Mouse (Mus musculus) neural tube, embryonic 13.5 days (tissue): ENCODE results near the gene Mrc2. TPM values are rescaled to one million over a fixed set of nuclear protein-coding genes. Genes with fewer than 3 reads are reported as not detected.

Experiments
- ATAC-seq: fragments of 200-750 bp; cut with Nextera tagmentation; 2 replicates; pipeline ENCODE4 v1.8.0; 2017; ENCODE audit warnings: low read depth, mild to moderate bottlenecking, moderate TSS enrichment, moderate library complexity
- H3K27ac ChIP-seq: fragments of 300-500 bp; sonication (generic); replicated peaks from 2 replicates; pipeline ENCODE4 v1.5.1; 2015; ENCODE audit warnings: moderate library complexity, mild to moderate bottlenecking, inconsistent platforms
- H3K27me3 ChIP-seq: fragments of 300-500 bp; sonication (generic); 2 replicates; pipeline ENCODE4 v1.6.1; 2015; ENCODE audit warnings: mild to moderate bottlenecking, inconsistent platforms
- H3K36me3 ChIP-seq: fragments of 300-500 bp; sonication (generic); 2 replicates; pipeline ENCODE4 v1.6.1; 2015; ENCODE audit warnings: mild to moderate bottlenecking, inconsistent platforms
- H3K4me1 ChIP-seq: fragments of 300-500 bp; sonication (generic); replicated peaks from 2 replicates; pipeline ENCODE4 v1.6.1; 2015; ENCODE audit warnings: inconsistent platforms
- H3K4me2 ChIP-seq: fragments of 300-500 bp; sonication (generic); 2 replicates; pipeline ENCODE4 v1.6.1; 2015; ENCODE audit warnings: inconsistent platforms, mild to moderate bottlenecking, moderate library complexity
- H3K4me3 ChIP-seq: fragments of 300-500 bp; sonication (generic); 2 replicates; pipeline ENCODE4 v1.5.1; 2015; ENCODE audit warnings: mild to moderate bottlenecking, inconsistent platforms
- H3K9ac ChIP-seq: fragments of 300-500 bp; sonication (generic); 2 replicates; pipeline ENCODE4 v1.6.1; 2015; ENCODE audit warnings: moderate library complexity, mild to moderate bottlenecking, inconsistent platforms
- H3K9me3 ChIP-seq: fragments of 300-500 bp; sonication (generic); 2 replicates; pipeline ENCODE4 v1.6.1; 2016; ENCODE audit warnings: inconsistent platforms
- WGBS: fragments of 180-500 bp; shearing (Covaris S2); methylation state at CpG from one replicate; pipeline ENCODE4 v1.1.7; 2015; 5-methylcytosine and 5-hydroxymethylcytosine counted together
- polyA plus RNA-seq: library from polyadenylated mRNA; unstranded; fragments of >200 nt; fragmentation: Nextera tagmentation; extraction: Ambion mirVana; gene quantifications from 2 replicates; pipeline ENCODE4 v1.2.1, GENCODE M21; 2015

The Mrc2 gene
- polyA plus RNA-seq, 1 experiment from 2014 or later = 5.0 TPM

DNA sequence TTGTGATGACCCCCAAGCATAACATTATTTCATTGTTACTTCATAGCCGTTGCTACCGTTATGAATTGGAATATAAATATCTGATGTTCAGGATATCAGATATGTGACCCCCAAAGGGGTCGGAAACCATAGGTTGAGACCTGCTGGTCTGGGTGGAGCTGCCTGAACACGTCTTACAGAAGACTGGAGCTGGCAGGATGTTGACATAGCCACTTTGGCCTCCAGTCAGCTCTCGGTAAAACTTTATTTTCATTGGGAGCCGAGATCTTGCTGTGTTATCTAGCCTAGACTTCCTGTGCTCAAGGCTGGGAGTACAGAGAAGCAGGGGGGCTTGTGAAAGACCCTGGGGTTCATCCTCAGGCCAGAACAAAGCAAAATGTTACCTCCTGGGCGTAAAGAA lies 63.9 kb downstream of the Mrc2 start:
- no peak for ATAC-seq
- H3K27ac ChIP-seq = no peak overlapping the region
- 84% methylated on average over 7 of the region's 7 CpGs for WGBS

DNA sequence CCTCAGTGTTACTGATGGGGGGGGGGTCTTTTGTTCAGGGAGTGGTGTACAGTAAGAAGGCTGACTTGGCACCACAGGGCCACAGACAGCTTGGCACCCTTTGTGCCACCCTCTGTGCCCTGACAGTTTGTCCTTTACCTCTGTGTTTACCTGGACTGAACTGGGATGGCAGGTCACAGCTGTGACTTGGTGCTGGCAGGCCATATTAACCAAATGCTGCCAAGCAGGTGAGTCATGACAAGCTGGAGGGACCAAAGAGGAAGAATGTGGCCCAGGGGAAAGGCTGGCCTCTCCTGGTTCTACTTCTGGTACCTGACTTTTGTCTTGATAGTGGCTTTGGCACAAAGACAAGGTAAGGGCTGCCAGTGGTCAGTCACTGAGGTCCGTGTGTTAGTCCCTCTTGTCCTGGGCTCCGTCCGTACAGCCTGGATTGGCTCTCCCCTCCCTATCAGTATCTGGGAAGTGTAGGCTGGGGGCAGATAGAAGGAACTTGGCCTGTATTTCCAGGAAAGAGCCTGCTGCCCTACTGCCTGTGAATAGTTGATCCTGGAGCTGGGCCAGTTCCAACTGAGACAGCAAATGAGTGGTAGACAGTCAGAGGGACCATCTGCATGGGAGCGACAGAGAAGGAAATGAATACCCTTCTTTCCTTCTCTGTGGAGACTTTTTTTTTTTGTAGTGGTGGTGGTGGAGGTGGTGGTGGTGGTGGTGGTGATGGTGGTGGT lies 69.8 kb downstream of the Mrc2 start:
- ATAC-seq = no peak
- 80% methylated on average over 4 of the region's 4 CpGs for WGBS

More for the DNA sequence above, 63.9 kb downstream of the Mrc2 start:
- peaks cover 10% of the 10 kb centered on the region; the same call in 1 of the 2 replicates for H3K4me1 ChIP-seq
- H3K4me2 ChIP-seq = no peak overlapping the region
- H3K9me3 ChIP-seq = no peaks in the 10 kb centered on the region
- H3K4me3 ChIP-seq = no peak overlapping the region
- no peak overlapping the region for H3K9ac ChIP-seq
- H3K36me3 ChIP-seq = no peaks in the 10 kb centered on the region
- H3K27me3 ChIP-seq = no peaks in the 10 kb centered on the region

DNA sequence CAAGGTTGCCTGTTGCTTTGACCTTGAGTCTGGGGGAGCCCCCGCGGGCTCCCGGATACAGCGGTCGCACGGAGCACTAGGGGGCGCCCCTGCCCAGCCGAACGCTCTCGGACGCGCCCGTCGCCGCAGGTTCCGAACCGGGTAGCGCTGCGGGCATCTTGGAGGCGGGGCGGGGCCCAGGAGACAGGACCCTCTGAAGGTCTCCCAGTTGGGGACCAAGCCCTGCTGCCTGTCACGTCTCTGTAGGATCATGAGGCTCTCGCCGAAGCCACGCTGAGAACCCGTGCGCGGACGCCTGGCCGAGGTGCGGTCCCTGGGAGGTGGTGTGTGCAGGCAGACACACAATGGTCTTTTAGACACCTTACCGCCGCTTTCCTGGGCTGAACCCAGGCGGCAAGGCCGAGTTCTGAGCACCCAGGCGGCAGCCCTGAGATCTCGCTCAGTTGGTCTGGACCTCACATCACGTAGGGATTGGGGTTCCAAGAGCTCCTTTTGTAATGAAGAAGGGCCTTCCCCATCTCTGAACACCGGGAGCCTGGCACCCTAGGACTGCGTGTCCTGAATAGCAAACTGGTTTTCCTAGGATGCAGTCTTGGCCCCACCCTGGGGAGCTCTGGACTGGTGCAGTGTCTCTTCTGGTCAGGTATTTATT lies 70.6 kb downstream of the Mrc2 start:
- peak; percentile 87 for ATAC-seq
- H3K27ac ChIP-seq = peak overlapping the region; percentile 88
- 0 out of 2 replicates have a peak, but pooled peaks cover 6% of the 10 kb centered on the region for H3K27me3 ChIP-seq
- H3K36me3 ChIP-seq = no peaks in the 10 kb centered on the region
- H3K4me3 ChIP-seq = peak overlapping the region; percentile 56
- H3K4me2 ChIP-seq = peak overlapping the region; percentile 77
- H3K9ac ChIP-seq = peak overlapping the region; percentile 84
- peaks cover 42% of the 10 kb centered on the region for H3K4me1 ChIP-seq
- 1% methylated on average over 40 of the region's 40 CpGs for WGBS
- H3K9me3 ChIP-seq = no peaks in the 10 kb centered on the region

More for the DNA sequence above, 69.8 kb downstream of the Mrc2 start:
- Histone ChIP-seq H3K4me1 (peaks cover 42% of the 10 kb centered on the region), H3K27me3 (0 out of 2 replicates have a peak, but pooled peaks cover 6% of the 10 kb centered on the region), H3K36me3 (no peaks in the 10 kb centered on the region), H3K4me3 (no peak overlapping the region), H3K9me3 (no peaks in the 10 kb centered on the region), H3K9ac (no peak overlapping the region), H3K27ac (no peak overlapping the region), H3K4me2 (no peak overlapping the region)

DNA sequence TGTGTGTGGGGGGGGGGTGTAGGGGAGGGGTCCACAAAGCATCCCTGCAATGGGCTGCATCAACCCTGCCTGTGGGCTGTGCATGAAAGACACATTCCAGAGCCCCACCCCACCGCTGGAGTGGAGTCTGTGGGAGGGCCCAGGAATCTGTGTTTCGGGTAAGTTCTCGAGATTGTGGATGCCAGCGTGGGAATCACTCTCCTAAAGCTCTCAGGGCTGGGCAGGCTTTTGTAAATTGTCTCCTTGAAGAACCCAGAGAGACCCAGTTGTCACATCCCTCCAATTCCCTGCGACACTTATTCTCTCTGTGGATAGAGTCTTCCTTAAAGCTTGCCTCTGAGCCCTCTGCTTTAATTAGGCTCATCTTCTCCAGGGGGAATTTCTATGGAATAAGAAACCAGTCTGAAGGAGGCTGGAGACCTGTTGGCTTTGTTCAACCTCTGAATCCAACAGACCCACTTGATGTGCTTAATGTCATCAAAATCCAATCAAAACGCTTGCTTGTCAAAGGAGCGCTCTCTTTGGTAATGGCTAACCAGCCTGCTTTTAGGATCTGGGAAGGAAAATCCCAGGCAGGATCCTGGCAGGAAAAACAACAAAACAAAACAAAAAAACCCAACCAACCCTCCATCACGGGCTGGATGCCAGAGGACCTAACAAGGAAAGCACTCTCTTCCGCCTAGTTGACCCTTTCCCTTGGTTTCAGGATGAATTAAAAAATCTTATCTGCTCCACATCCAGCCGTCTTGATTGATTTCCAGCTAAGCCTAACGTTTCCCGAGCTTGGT lies 71.3 kb downstream of the Mrc2 start:
- Histone ChIP-seq H3K9me3 (no peaks in the 10 kb centered on the region), H3K4me3 (peak overlapping the region; percentile 56), H3K9ac (peak overlapping the region; percentile 84), H3K27me3 (0 out of 2 replicates have a peak, but pooled peaks cover 6% of the 10 kb centered on the region), H3K27ac (peak overlapping the region; percentile 88), H3K36me3 (no peaks in the 10 kb centered on the region), H3K4me2 (peak overlapping the region; percentile 77), H3K4me1 (peaks cover 42% of the 10 kb centered on the region)
- 22% methylated on average over 12 of the region's 12 CpGs for WGBS
- peak; percentile 84 for ATAC-seq

DNA sequence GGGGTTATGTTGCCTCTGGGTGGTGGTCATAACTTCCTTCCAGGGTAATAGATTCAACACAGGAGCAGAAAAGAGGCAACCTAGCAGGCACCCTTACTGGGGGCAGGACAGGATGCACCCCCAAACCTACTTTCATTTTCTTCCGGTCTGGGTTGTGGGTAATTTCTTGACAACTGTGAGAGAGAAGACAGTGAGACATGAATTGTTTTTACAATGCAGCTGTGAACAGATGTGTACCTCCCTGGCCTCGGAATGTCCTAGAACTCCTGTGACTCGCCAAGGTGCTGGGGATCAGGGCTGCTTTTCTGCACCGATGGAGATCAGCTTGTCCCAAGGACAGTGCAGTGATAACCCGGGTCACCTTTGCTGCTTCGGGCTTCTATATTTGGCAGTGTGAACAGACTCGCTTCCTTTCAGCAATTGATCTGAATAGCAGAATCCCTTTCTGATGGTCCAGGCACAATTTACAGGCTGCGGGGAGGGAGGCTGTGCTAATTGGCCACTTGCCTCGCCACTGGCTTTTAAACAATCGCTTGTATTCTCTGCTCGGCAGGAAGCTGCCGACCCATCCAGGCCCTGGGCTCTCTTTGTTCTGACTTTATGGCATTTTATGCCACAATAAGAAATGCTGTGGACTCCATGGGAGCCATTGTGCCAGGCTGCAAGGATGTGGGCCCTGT lies 72.1 kb downstream of the Mrc2 start:
- no peak for ATAC-seq
- Histone ChIP-seq H3K4me1 (peaks cover 42% of the 10 kb centered on the region), H3K9me3 (no peaks in the 10 kb centered on the region), H3K4me3 (peak overlapping the region; percentile 56), H3K9ac (peak overlapping the region; percentile 84), H3K36me3 (no peaks in the 10 kb centered on the region), H3K4me2 (peak overlapping the region; percentile 77), H3K27me3 (0 out of 2 replicates have a peak, but pooled peaks cover 6% of the 10 kb centered on the region), H3K27ac (peak overlapping the region; percentile 88)
- 3% methylated on average over 12 of the region's 12 CpGs for WGBS

DNA sequence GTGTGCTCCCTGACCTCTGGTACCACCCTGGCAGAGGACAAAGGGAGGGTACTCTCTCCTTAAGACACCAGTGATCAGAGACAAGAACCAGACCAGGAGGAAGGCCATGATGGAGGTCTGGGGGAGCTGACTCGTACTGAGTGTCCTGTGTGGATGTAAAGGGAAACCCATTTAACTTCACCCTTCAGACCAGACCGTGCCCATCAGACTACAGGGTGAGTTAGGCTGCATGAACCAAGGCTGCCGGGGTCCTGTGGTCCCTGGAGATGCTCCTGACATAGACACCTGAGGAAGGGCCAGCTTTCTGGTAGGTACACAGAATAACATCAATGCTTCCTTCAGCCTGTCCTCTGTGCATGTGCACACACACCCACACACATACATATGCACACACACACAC lies 73.2 kb downstream of the Mrc2 start:
- H3K27ac ChIP-seq = peak overlapping the region; percentile 88; the same call in 1 of the 2 replicates
- peaks cover 42% of the 10 kb centered on the region for H3K4me1 ChIP-seq
- H3K9ac ChIP-seq = peak overlapping the region; percentile 84; the same call in 1 of the 2 replicates
- peak overlapping the region; percentile 56; the same call in 1 of the 2 replicates for H3K4me3 ChIP-seq
- peak overlapping the region; percentile 77 for H3K4me2 ChIP-seq
- H3K27me3 ChIP-seq = 0 out of 2 replicates have a peak, but pooled peaks cover 6% of the 10 kb centered on the region
- no peak for ATAC-seq
- H3K36me3 ChIP-seq = no peaks in the 10 kb centered on the region
- no peaks in the 10 kb centered on the region for H3K9me3 ChIP-seq
- WGBS = 79% methylated on average over 3 of the region's 3 CpGs

DNA sequence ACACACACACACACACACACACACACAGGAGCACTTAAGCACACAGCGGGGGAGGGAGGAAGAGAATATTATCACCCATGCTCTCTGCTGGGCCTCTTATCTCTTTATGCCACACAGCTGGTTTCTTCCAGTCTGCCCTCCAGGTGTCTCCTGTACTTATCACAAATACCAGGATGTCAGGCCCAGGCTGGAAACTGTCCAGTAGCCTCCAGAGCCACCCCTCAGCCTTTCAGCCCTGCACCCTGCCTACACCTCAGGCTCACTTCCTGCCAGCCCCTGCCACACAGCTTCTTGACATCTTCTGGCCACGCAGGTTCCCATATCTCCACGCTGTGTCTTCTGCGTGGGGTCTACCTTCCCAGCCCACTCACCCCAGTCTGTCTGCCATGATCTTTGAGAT lies 73.6 kb downstream of the Mrc2 start:
- 82% methylated on average over 3 of the region's 4 CpGs for WGBS
- H3K4me3 ChIP-seq = no peak overlapping the region
- no peak for ATAC-seq

DNA sequence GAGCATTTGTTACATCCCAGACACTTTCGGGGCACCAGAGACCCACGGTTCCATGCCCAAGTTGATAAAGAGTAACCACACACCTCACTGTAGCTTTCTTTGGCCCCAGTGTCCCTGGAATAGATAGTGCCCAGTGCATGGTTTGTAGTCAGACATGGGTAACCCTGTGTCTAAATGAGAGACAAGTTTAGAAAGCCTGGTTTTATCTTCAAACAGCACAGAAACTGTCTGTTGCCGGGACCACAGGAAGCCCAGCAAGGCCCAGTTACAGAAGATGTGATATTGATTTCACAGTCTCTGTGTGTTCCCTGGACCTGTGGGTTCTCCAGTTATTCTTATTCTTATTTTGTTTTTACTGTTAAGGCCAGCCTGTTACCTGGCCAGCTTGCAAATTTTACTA lies 74.7 kb downstream of the Mrc2 start:
- Histone ChIP-seq H3K27ac (no peak overlapping the region), H3K4me1 (peaks cover 41% of the 10 kb centered on the region), H3K27me3 (0 out of 2 replicates have a peak, but pooled peaks cover 5% of the 10 kb centered on the region), H3K4me2 (no peak overlapping the region), H3K4me3 (no peak overlapping the region), H3K9me3 (no peaks in the 10 kb centered on the region), H3K9ac (no peak overlapping the region), H3K36me3 (no peaks in the 10 kb centered on the region)
- no peak for ATAC-seq
- WGBS = 92% methylated on average over 3 of the region's 3 CpGs

More for the DNA sequence above, 73.6 kb downstream of the Mrc2 start:
- no peaks in the 10 kb centered on the region for H3K36me3 ChIP-seq
- 0 out of 2 replicates have a peak, but pooled peaks cover 6% of the 10 kb centered on the region for H3K27me3 ChIP-seq
- H3K4me1 ChIP-seq = peaks cover 42% of the 10 kb centered on the region
- H3K27ac ChIP-seq = no peak overlapping the region
- no peak overlapping the region for H3K9ac ChIP-seq
- no peak overlapping the region for H3K4me2 ChIP-seq
- H3K9me3 ChIP-seq = no peaks in the 10 kb centered on the region

DNA sequence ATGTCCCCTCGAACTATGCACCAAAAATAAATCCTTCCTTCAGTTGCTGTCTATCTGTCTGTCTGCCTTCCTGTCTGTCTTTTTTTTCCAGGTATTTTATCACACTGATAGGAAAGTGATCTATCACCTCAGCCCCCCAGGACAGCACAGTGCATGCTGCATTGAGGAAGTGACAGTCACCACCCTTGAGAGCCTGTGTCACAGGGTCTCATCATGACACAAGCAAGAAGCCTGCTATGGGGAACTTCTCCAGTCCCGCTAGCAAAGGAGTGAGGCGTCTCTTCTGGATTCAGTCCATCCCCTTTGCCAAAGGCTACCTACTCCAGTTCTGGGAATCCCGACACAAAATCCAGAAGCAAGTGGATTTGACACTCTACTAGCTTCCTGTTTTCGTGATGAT lies 76.4 kb downstream of the Mrc2 start:
- ATAC-seq = no peak
- Histone ChIP-seq H3K27ac (no peak overlapping the region), H3K9ac (no peak overlapping the region), H3K36me3 (no peaks in the 10 kb centered on the region), H3K4me1 (peaks cover 26% of the 10 kb centered on the region), H3K9me3 (no peaks in the 10 kb centered on the region), H3K27me3 (peaks cover 3% of the 10 kb centered on the region; the same call in 1 of the 2 replicates), H3K4me3 (no peak overlapping the region), H3K4me2 (no peak overlapping the region)
- 91% methylated on average over 5 of the region's 5 CpGs for WGBS

DNA sequence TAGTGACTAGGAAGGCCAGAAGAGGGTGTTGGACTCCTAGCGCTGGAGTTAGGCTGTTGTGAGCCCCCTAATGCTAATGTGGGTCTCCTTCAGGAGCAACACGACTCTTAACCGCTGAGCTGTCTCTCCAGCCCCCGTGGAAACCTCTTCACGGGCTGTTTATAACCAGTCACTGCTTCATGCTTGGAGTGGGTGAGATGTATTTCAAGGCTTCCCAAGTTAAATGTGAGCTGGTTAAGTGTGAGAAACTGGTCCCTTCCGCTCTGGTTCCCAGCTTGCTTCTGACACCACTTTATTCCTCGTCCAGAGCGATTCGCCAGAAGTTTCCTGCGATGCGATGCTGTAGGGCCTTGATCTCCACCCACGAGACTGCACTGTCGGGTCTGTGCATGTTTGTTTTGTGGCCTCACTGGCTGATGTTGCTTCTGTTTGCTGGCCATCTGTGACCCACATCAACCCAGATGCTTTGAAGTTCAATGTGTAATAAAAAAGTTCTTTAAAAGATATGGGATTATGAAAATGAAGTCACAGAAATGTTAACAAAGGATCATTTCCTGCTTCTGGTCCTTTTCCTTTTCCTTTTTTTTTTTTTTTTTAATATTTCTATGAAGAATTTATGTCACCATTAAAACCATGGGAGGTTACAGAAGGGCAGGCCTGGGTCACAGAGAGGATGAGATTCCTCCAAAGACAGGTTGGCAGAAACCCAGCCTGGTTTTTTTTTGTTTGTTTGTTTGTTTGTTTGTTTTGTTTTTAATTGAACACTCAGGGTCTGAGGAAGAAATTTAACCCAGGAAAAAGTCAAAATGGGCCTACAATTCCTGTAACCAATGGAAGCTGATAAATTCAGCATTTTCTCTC lies 77.3 kb downstream of the Mrc2 start:
- peaks cover 3% of the 10 kb centered on the region; the same call in 1 of the 2 replicates for H3K27me3 ChIP-seq
- ATAC-seq = no peak
- 83% methylated on average over 13 of the region's 13 CpGs for WGBS

More for the DNA sequence above, 77.3 kb downstream of the Mrc2 start:
- Histone ChIP-seq H3K4me2 (no peak overlapping the region), H3K36me3 (no peaks in the 10 kb centered on the region), H3K4me3 (no peak overlapping the region), H3K9me3 (no peaks in the 10 kb centered on the region), H3K9ac (no peak overlapping the region), H3K4me1 (peaks cover 22% of the 10 kb centered on the region), H3K27ac (no peak overlapping the region)
